Mouse (Mus musculus) embryonic facial prominence, embryonic 12.5 days (tissue): ENCODE data around the gene Abhd17a. TPM values are rescaled to one million over a fixed set of nuclear protein-coding genes. Genes with fewer than 3 reads are reported as not detected.

Experiments
- ATAC-seq: fragments of 200-750 bp; cut with Nextera tagmentation; 2 replicates; pipeline ENCODE4 v1.8.0; 2017; ENCODE audit not compliant: insufficient number of reproducible peaks, insufficient read depth, low FRiP score, low TSS enrichment
- H3K27ac ChIP-seq: fragments of 300-500 bp; sonication (generic); 2 replicates; pipeline ENCODE4 v1.5.1; 2016; ENCODE audit warnings: mild to moderate bottlenecking
- H3K27me3 ChIP-seq: fragments of 300-500 bp; sonication (generic); 2 replicates; pipeline ENCODE4 v1.6.1; 2016; ENCODE audit warnings: mild to moderate bottlenecking, moderate library complexity
- H3K36me3 ChIP-seq: fragments of 300-500 bp; sonication (generic); 2 replicates; pipeline ENCODE4 v1.6.1; 2016; ENCODE audit warnings: mild to moderate bottlenecking
- H3K4me1 ChIP-seq: fragments of 300-500 bp; sonication (generic); 2 replicates; pipeline ENCODE4 v1.6.1; 2016
- H3K4me2 ChIP-seq: fragments of 300-500 bp; sonication (generic); replicated peaks from 2 replicates; pipeline ENCODE4 v1.6.1; 2016; ENCODE audit warnings: mild to moderate bottlenecking, moderate library complexity
- H3K4me3 ChIP-seq: fragments of 300-500 bp; sonication (generic); 2 replicates; pipeline ENCODE4 v1.5.1; 2016; ENCODE audit warnings: mild to moderate bottlenecking
- H3K9ac ChIP-seq: fragments of 300-500 bp; sonication (generic); 2 replicates; pipeline ENCODE4 v1.6.1; 2016; ENCODE audit warnings: mild to moderate bottlenecking, moderate library complexity
- H3K9me3 ChIP-seq: fragments of 300-500 bp; sonication (generic); 2 replicates; pipeline ENCODE4 v1.6.1; 2016; ENCODE audit warnings: mild to moderate bottlenecking, moderate library complexity
- whole genome bisulfite sequencing: fragments of 180-500 bp; shearing (Covaris S2); methylation state at CpG from one replicate; pipeline ENCODE4 v1.1.7; 2016; 5-methylcytosine and 5-hydroxymethylcytosine counted together
- polyA plus RNA-seq: library from polyadenylated mRNA; unstranded; fragments of >200 nt; fragmentation: Nextera tagmentation; extraction: Ambion mirVana; gene quantifications from 2 replicates; pipeline ENCODE4 v1.2.1, GENCODE M21; 2016

The Abhd17a gene
- polyA plus RNA-seq, 1 experiment from 2014 or later = 123 TPM

DNA sequence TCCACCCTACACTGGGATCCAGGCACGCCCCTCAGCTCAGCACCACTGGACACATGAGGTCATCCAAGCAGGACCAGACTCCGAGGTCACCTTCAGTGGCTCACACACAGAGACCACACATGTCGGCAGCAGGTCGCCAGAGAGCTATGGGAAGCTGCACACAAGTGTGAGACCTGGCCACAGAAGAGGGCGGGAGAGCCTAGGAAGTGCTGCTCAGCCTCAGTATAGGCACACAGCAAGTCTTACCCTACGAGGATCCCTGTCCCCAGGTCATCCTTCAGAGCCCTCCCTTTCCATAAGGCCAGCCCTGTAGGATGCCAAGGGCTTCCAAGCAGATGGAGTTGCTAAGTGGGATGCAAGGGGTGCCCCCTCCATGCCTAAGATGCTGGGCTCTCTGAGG, 36.1 kb downstream of the Abhd17a start:
- H3K4me2 ChIP-seq = no peak overlapping the region
- H3K4me3 ChIP-seq = 0 out of 2 replicates have a peak overlapping the region, but pooled peaks have one; percentile 1
- no peak overlapping the region for H3K27ac ChIP-seq
- no peaks in the 10 kb centered on the region for H3K9me3 ChIP-seq
- WGBS = 83% methylated on average over 6 of the region's 6 CpGs
- H3K4me1 ChIP-seq = peaks cover 13% of the 10 kb centered on the region; the same call in 1 of the 2 replicates
- no peaks in the 10 kb centered on the region for H3K27me3 ChIP-seq
- H3K9ac ChIP-seq = no peak overlapping the region
- no peak for ATAC-seq
- peaks cover 19% of the 10 kb centered on the region for H3K36me3 ChIP-seq

- H3K36me3 ChIP-seq = peaks cover 24% of the 10 kb centered on the region
- peaks cover 11% of the 10 kb centered on the region; the same call in 1 of the 2 replicates for H3K4me1 ChIP-seq
- H3K4me2 ChIP-seq = no peak overlapping the region
- no peak overlapping the region for H3K9ac ChIP-seq
- no peak for ATAC-seq
- H3K4me3 ChIP-seq = no peak overlapping the region
- H3K27ac ChIP-seq = no peak overlapping the region
- H3K27me3 ChIP-seq = no peaks in the 10 kb centered on the region
- WGBS = 87% methylated on average over 8 of the region's 8 CpGs
- H3K9me3 ChIP-seq = no peaks in the 10 kb centered on the region
Measured at GRCm38 (mm10) chr10:80553575-80553974, 36.6 kb downstream of the Abhd17a start.

- no peak overlapping the region for H3K27ac ChIP-seq
- no peak overlapping the region for H3K4me3 ChIP-seq
- ATAC-seq = no peak
- no peak overlapping the region for H3K4me2 ChIP-seq
- no peaks in the 10 kb centered on the region for H3K27me3 ChIP-seq
- H3K36me3 ChIP-seq = peaks cover 36% of the 10 kb centered on the region
- 64% methylated on average over 9 of the region's 9 CpGs for WGBS
- no peak overlapping the region for H3K9ac ChIP-seq
- no peaks in the 10 kb centered on the region for H3K9me3 ChIP-seq
- no peaks in the 10 kb centered on the region for H3K4me1 ChIP-seq
Measured at GRCm38 (mm10) chr10:80552364-80552763, 37.8 kb downstream of the Abhd17a start.

DNA sequence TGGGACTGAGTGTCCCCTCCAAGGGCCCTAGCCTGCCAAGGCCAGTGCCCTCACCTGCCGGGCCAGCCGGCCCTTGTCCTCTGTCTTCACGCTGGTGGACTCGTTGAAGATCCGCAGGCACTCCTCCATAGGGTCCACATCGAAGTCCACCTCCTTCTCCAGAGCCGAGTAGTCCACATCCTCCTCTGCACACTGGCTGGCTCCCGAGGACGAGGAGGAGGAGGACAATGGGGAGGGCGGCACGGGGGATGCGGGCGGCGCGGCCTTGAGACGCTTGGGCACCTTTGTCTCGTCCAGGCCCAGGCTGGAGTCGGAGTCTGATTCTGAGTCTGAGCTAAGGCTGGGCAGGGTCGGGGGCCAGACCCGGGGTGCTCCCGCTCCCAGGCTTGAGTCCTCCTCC, 40.9 kb downstream of the Abhd17a start:
- no peaks in the 10 kb centered on the region for H3K4me1 ChIP-seq
- no peaks in the 10 kb centered on the region for H3K9me3 ChIP-seq
- ATAC-seq = no peak
- no peak overlapping the region for H3K4me3 ChIP-seq
- no peak overlapping the region for H3K27ac ChIP-seq
- 91% methylated on average over 21 of the region's 21 CpGs for WGBS
- no peaks in the 10 kb centered on the region for H3K27me3 ChIP-seq
- H3K9ac ChIP-seq = no peak overlapping the region
- peaks cover 66% of the 10 kb centered on the region for H3K36me3 ChIP-seq
- H3K4me2 ChIP-seq = no peak overlapping the region

DNA sequence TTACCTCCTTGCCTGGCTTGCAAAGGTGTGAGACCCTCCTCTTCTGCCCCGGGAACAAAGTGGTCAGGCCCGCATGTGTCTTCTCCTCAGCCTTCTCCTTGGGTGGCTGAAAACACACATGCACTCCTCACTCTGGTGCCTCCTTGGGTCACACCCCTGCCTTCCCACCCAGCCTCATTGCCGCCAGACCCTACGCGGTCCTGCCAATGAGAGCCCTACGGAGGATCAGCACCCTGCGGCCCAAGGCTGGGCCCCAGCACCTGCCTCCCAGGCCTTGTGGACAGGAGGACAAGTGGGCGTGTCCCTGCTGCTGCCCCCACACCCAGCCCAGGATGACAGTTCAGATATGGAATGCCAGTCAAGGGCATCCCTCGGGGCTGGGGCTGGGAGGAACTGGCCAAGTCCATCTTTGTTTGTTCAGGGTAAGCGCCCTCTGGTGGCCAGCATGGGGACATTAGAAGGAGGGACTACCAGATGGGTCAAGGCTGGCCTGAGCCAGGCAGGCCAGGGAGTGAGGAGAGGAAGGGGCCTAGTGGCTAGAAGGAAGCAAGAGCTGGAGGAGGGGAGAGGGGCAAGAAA, 41.6 kb downstream of the Abhd17a start:
- Histone ChIP-seq H3K4me1 (no peaks in the 10 kb centered on the region), H3K4me3 (no peak overlapping the region), H3K9me3 (no peaks in the 10 kb centered on the region), H3K36me3 (peaks cover 74% of the 10 kb centered on the region), H3K27me3 (no peaks in the 10 kb centered on the region), H3K27ac (no peak overlapping the region), H3K9ac (no peak overlapping the region), H3K4me2 (no peak overlapping the region)
- ATAC-seq = peak; percentile 31; the same call in 1 of the 2 replicates
- whole genome bisulfite sequencing = 73% methylated on average over 10 of the region's 10 CpGs

DNA sequence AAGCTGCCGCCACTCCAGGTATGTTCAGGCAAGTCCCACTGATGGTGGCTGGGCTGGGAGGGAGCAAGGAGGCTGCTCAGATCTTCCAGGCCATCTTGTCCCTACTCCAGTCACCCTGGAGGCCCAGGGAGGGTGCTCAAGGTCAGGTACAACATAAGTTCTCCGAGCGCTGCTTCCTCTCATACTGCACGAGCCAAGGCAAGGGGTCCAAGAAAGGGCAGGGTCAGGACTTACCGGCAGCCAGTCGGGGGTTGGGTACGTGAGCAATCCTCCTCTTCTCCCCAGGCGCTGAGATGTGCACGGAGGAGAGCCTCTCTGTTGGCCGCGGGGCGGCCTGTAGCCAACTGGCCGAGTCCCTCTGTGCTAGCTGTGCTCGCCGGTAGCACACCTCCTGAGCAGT, 42.6 kb downstream of the Abhd17a start:
- H3K9ac ChIP-seq = no peak overlapping the region
- no peak overlapping the region for H3K27ac ChIP-seq
- WGBS = 91% methylated on average over 15 of the region's 15 CpGs
- peaks cover 84% of the 10 kb centered on the region for H3K36me3 ChIP-seq
- no peak overlapping the region for H3K4me3 ChIP-seq
- no peak overlapping the region for H3K4me2 ChIP-seq
- no peaks in the 10 kb centered on the region for H3K27me3 ChIP-seq
- no peak for ATAC-seq
- no peaks in the 10 kb centered on the region for H3K4me1 ChIP-seq
- no peaks in the 10 kb centered on the region for H3K9me3 ChIP-seq

DNA sequence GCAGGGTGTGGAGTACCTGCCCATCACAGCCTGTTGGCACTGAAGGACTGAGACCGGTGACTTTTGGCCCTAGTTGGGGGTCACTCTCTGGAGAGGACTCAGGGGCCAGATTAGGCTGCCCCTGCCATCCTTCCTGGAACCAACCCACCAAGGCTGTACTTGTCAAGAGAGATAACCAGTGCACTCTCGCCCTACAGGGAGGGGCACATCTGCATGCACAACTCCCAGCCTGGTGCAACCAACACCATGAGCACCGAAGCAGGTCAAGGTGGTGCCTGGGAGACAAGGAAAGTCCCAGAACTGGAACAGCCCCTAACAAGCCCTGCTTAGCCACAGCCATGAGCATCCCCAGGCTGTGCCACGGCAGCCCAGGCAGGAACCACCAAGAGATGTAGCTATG, 43.2 kb downstream of the Abhd17a start:
- 93% methylated on average over 4 of the region's 4 CpGs for WGBS
- peaks cover 90% of the 10 kb centered on the region for H3K36me3 ChIP-seq
- ATAC-seq = no peak
- H3K9ac ChIP-seq = no peak overlapping the region
- H3K9me3 ChIP-seq = no peaks in the 10 kb centered on the region
- no peak overlapping the region for H3K27ac ChIP-seq
- no peak overlapping the region for H3K4me3 ChIP-seq
- H3K4me1 ChIP-seq = no peaks in the 10 kb centered on the region
- no peaks in the 10 kb centered on the region for H3K27me3 ChIP-seq
- no peak overlapping the region for H3K4me2 ChIP-seq

GRCm38 (mm10) chr10:80545590-80545989, 44.6 kb downstream of the Abhd17a start:
- H3K4me1 ChIP-seq = no peaks in the 10 kb centered on the region
- no peak for ATAC-seq
- no peaks in the 10 kb centered on the region for H3K9me3 ChIP-seq
- WGBS = 91% methylated on average over 8 of the region's 8 CpGs
- no peaks in the 10 kb centered on the region for H3K27me3 ChIP-seq
- H3K4me2 ChIP-seq = no peak overlapping the region
- no peak overlapping the region for H3K27ac ChIP-seq
- no peak overlapping the region for H3K9ac ChIP-seq
- peaks cover 99% of the 10 kb centered on the region for H3K36me3 ChIP-seq
- H3K4me3 ChIP-seq = no peak overlapping the region

GRCm38 (mm10) chr10:80543873-80544272, 46.3 kb downstream of the Abhd17a start:
- Histone ChIP-seq H3K9ac (no peak overlapping the region), H3K4me3 (no peak overlapping the region), H3K27ac (no peak overlapping the region), H3K4me1 (peaks cover 3% of the 10 kb centered on the region), H3K9me3 (no peaks in the 10 kb centered on the region), H3K36me3 (peaks cover 82% of the 10 kb centered on the region), H3K4me2 (no peak overlapping the region), H3K27me3 (peaks cover 3% of the 10 kb centered on the region)
- ATAC-seq = no peak
- WGBS = 95% methylated on average over 14 of the region's 14 CpGs

DNA sequence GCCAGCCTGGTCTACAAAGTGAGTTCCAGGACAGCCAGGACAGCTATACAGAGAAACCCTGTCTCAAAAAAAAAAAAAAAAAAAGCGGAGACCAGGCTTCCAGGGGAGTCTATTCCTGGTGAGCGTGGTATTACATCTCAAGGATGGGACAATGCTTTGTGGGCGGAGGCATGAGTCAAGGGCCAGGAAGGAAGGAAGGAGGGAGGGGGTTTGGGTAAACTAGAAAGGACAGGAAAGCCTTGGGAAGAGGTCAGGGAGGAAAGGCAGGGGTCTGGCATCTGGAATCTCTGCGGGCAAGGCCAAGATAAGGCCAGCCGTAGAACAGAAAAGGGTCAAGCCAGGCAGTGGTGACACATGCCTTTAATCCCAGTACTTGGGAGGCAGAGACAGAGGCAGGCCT, 50.6 kb downstream of the Abhd17a start:
- Histone ChIP-seq H3K4me3 (no peak overlapping the region), H3K9me3 (no peaks in the 10 kb centered on the region), H3K4me1 (peaks cover 10% of the 10 kb centered on the region), H3K27me3 (peaks cover 45% of the 10 kb centered on the region), H3K4me2 (no peak overlapping the region), H3K9ac (no peak overlapping the region), H3K36me3 (peaks cover 38% of the 10 kb centered on the region), H3K27ac (no peak overlapping the region)
- WGBS = 32% methylated on average over 5 of the region's 5 CpGs
- no peak for ATAC-seq

DNA sequence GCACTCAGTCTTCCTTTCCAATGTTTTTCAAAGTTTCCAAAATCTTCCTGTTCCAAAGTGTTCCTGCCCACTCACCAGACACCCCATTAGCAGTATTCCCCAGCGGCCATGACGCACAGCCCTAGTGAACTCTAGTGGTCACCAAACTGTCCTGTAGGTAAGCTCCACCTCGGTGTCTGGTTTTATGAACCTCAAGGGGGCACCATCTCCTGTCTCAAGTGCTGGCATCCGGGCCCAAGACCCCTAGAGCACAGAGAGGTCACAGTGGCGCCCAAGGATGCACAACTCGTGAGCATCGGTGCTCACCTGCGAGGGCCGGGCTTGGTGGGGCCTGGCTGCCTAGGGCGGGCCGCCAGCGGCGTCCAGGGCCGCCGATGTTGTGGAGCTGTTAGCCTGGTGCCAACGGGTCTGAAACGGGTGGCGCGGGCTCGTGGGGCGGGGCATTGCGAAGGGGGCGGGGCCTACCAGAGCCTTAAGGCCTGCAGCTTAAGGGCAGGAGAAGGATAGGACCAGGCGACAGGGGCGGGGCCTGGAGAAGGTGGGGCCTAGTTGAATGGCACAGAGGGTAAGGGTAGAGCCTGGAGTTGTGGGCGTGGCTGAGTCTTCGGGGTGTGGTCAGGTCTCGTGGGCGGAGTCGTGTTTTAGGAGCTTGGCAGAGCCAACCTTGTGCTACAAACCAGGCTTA, 51.3 kb downstream of the Abhd17a start, which contains the start of gene Atp8b3:
Atp8b3 (minus strand) TSS at position 415 of the 685 bp plus-strand sequence.
- H3K27me3 ChIP-seq = peaks cover 48% of the 10 kb centered on the region
- H3K4me3 ChIP-seq = 0 out of 2 replicates have a peak within 1 kb of the TSS, but pooled peaks have one; percentile 4
- peaks cover 32% of the 10 kb centered on the region for H3K36me3 ChIP-seq
- whole genome bisulfite sequencing = 2% methylated on average over 30 of the region's 30 CpGs
- H3K9me3 ChIP-seq = no peaks in the 10 kb centered on the region
- H3K4me2 ChIP-seq = peak within 1 kb of the TSS; percentile 38
- ATAC-seq = 0 out of 2 replicates have a peak, but pooled peaks have one; percentile 37
- H3K4me1 ChIP-seq = peaks cover 10% of the 10 kb centered on the region
- H3K27ac ChIP-seq = no peak within 1 kb of the TSS
- H3K9ac ChIP-seq = no peak within 1 kb of the TSS

DNA sequence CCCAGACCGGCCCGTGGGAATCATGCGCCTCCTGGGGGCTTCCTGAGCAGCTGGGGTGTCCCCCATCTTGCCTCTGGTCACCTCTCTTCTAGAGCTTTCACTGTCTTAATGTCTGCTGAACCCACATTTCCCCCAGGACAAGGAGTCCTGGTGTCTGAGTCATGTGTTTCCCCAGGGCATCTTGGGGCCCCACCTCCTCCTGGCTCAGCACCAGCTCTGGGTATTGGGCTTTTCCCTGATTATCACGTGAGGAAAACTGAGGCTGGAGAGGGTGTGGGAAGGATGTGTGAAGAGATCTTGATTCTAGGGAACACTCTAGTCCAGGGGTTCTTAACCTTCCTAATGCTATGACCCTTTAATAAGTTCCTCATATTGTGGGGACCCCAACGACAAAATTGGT, 52.0 kb downstream of the Abhd17a start:
- no peak overlapping the region for H3K27ac ChIP-seq
- no peak overlapping the region for H3K9ac ChIP-seq
- H3K36me3 ChIP-seq = peaks cover 25% of the 10 kb centered on the region
- peaks cover 48% of the 10 kb centered on the region for H3K27me3 ChIP-seq
- ATAC-seq = no peak
- no peak overlapping the region for H3K4me3 ChIP-seq
- WGBS = 60% methylated on average over 5 of the region's 5 CpGs
- peaks cover 10% of the 10 kb centered on the region for H3K4me1 ChIP-seq
- no peak overlapping the region for H3K4me2 ChIP-seq
- no peaks in the 10 kb centered on the region for H3K9me3 ChIP-seq
